Comparison of ENCODE assay signal across 13 mouse cellular contexts in genomic region chr14:32947512-32947911, GRCm38 (mm10). TPM values are rescaled to one million over a fixed set of nuclear protein-coding genes. Genes with fewer than 3 reads are reported as not detected.
DNase-seq lines count a peak whose midpoint lies in the region; ATAC-seq and TF ChIP-seq lines count a peak whose summit lies in the region.
"Had no signal": no experiment of that assay in that cellular context is flagged by ENCODE, and none has a peak within 500 bp of the region (broad histone marks: within the 10 kb centered on the region; RNA-seq: fewer than 3 reads in every experiment).

No protein-coding gene starts in this region.

- 68% methylated on average over 2 of the region's 2 CpGs for WGBS in heart, postnatal 0 days
- WGBS in hindbrain, embryonic 13.5 days, result 98% methylated on average over 2 of the region's 2 CpGs

- no peak for TF ChIP-seq CTCF in heart, postnatal 0 days (IDR thresholded peaks at IDR 0.05; ENCODE audit: low read depth)

- peaks cover 27% of the 10 kb centered on the region for H3K4me1 ChIP-seq in heart, postnatal 0 days (ENCODE audit: control insufficient read depth, insufficient read depth)
- peaks cover 19% of the 10 kb centered on the region for H3K4me1 ChIP-seq in hindbrain, embryonic 13.5 days (replicated peaks)

- no peak overlapping the region for H3K4me3 ChIP-seq in heart, postnatal 0 days (ENCODE audit: low read depth, low read length)
- no peak overlapping the region for H3K4me3 ChIP-seq in hindbrain, embryonic 13.5 days
- H3K4me3 ChIP-seq: lung, embryonic 15.5 days; megakaryocyte, embryonic 14.5 days had no signal

- no peaks in the 10 kb centered on the region for H3K36me3 ChIP-seq in heart, postnatal 0 days (replicated peaks; ENCODE audit: control insufficient read depth, insufficient read depth, low read length)
- no peaks in the 10 kb centered on the region for H3K36me3 ChIP-seq in hindbrain, embryonic 13.5 days
- H3K36me3 ChIP-seq: lung, embryonic 15.5 days had no signal

- H3K4me2 ChIP-seq in heart, postnatal 0 days (ENCODE audit: low read depth, low read length), result no peak overlapping the region
- no peak overlapping the region for H3K4me2 ChIP-seq in hindbrain, embryonic 13.5 days
- H3K4me2 ChIP-seq: liver, embryonic 11.5 days; lung, embryonic 15.5 days had no signal

- no peaks in the 10 kb centered on the region for H3K27me3 ChIP-seq in heart, postnatal 0 days (ENCODE audit: control insufficient read depth, insufficient read depth, low read length)
- H3K27me3 ChIP-seq in hindbrain, embryonic 13.5 days, result no peaks in the 10 kb centered on the region
- H3K27me3 ChIP-seq: lung, embryonic 15.5 days had no signal

- intact Hi-C loops in heart, postnatal 14 days (cut with DNase I), result no loop called here
- intact Hi-C loops in left cerebral cortex, postnatal 14 days (cut with DNase I), result no loop called here

- no peak for ATAC-seq in heart, postnatal 0 days (ENCODE audit: insufficient read depth, low read depth)
- ATAC-seq in hindbrain, embryonic 13.5 days (ENCODE audit: low FRiP score), result no peak
- ATAC-seq: forebrain, embryonic 16.5 days had no signal

- H3K9ac ChIP-seq in heart, postnatal 0 days (replicated peaks; ENCODE audit: low read depth, low read length), result no peak overlapping the region
- no peak overlapping the region for H3K9ac ChIP-seq in hindbrain, embryonic 13.5 days
- H3K9ac ChIP-seq: lung, embryonic 15.5 days had no signal

- 0 out of 2 replicates have a peak overlapping the region, but pooled peaks have one; percentile 26 for H3K27ac ChIP-seq in heart, postnatal 0 days (ENCODE audit: low read depth)
- H3K27ac ChIP-seq in hindbrain, embryonic 13.5 days, result no peak overlapping the region
- H3K27ac ChIP-seq: lung, embryonic 15.5 days had no signal

- H3K9me3 ChIP-seq in heart, postnatal 0 days (replicated peaks; ENCODE audit: control insufficient read depth, low read length), result no peaks in the 10 kb centered on the region
- no peaks in the 10 kb centered on the region for H3K9me3 ChIP-seq in hindbrain, embryonic 13.5 days
- H3K9me3 ChIP-seq: lung, embryonic 15.5 days; megakaryocyte, embryonic 14.5 days had no signal

- DNase-seq in heart, adult 8-10 months (ENCODE audit: low spot score), result peak; percentile 51
- no peak for DNase-seq in heart, postnatal 14 days
- peak; percentile 67 to 71 for DNase-seq in frontal cortex, adult 2 months (ENCODE audit: extremely low spot score in 1 of 2, low spot score in 1 of 2)
- peak; percentile 30 for DNase-seq in heart, postnatal 0 days (ENCODE audit: low spot score)
- peak; percentile 48 to 71 for DNase-seq in left cerebral cortex, postnatal 14 days (ENCODE audit: low spot score in 2 of 2)
- DNase-seq in embryo, embryonic 10.5 days (ENCODE audit: low spot score), result no peak
- DNase-seq: cerebellum, adult 11 months; thymus, postnatal 25 days had no signal

- no peak for TF ChIP-seq EP300 in heart, postnatal 0 days (IDR thresholded peaks at IDR 0.05; ENCODE audit: low read depth)

RNA-seq across cellular contexts. Expression of gene Lrrc18, which starts 43.7 kb away (rescaled TPM):
- total RNA-seq in heart, adult 8-10 months (2022), result under 1 TPM; 0.16 to 0.32 (median 0.21) TPM
- under 1 TPM; 0.17 to 0.60 TPM for total RNA-seq in heart, postnatal 14 days (2021)
- polyA plus RNA-seq in frontal cortex, adult 2 months (2012; rRNA removed), result 0.61 and 1.3 TPM in 2 replicates
- 0.38 TPM in 1 of 2 replicates, not detected in the other for total RNA-seq in heart, postnatal 0 days (2014; rRNA removed; ENCODE audit: low replicate concordance)
- 0.14 and 0.18 TPM in 2 replicates for polyA plus RNA-seq in heart, postnatal 0 days (2015; fragmentation: Nextera tagmentation; extraction: Ambion mirVana)
- total RNA-seq in left cerebral cortex, postnatal 14 days (2021), result under 1 TPM; 0.33 to 0.36 TPM
- polyA plus RNA-seq in hindbrain, embryonic 13.5 days (2015; fragmentation: Nextera tagmentation; extraction: Ambion mirVana), result 0.09 and 0.52 TPM in 2 replicates

Comparison
In these comparisons a context has a peak if more than half of its experiments do, and no peak if none do; other contexts are left out.
1. DNase-seq: peak in heart, adult 8-10 months (single experiment), frontal cortex, adult 2 months (2 of 2), heart, postnatal 0 days (single experiment) and left cerebral cortex, postnatal 14 days (2 of 2); none in heart, postnatal 14 days (0 of 2) and embryo, embryonic 10.5 days (single experiment).